Mouse (Mus musculus) gastrocnemius, postnatal 36 days (tissue): ENCODE results near the gene Stx12. TPM values are rescaled to one million over a fixed set of nuclear protein-coding genes. Genes with fewer than 3 reads are reported as not detected.

Source experiments
- DNase-seq, 2 experiments: peaks; one replicate each; pipeline ENCODE4 v3.0.0; 2022
- intact Hi-C: fragments of 180-260 bp; cut with DNase I; formaldehyde crosslinking; loops from one replicate; pipeline ENCODE4 v1.15.1; 2025
- total RNA-seq, 2 experiments: library from RNA; stranded (reverse); gene quantifications; 2 replicates each; pipeline ENCODE4 v1.2.3; 2021

The Stx12 gene
- total RNA-seq, 2 experiments from 2014 or later: 21.8 to 22.3 TPM

GRCm38 (mm10) chr4:132804331-132804730, 80.0 kb downstream of the Stx12 start:
- intact Hi-C loops: no loop called here
- DNase-seq: no peak

DNA sequence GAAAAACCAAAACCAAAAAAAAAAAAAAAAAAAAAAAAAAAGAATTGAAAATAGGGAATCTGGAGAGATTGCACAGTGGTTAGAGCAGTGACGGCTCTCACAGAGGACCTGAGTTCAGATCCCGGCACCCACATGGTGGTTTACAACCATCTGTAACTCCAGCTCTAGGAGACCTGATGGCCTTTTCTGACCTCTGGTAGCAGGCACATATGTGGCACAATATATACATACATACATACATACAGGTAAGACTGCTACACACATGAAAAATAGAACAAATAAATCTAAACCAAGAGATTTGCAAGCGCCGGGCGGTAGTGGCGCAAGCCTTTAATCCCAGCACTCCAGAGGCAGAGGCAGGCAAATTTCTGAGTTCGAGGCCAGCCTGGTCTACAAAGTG, 80.4 kb downstream of the Stx12 start:
- no peak for DNase-seq
- intact Hi-C loops: no loop called here

Other genes with a start within 250 kb of the Stx12 start
- gene Eya3, start 245.5 kb downstream of the Stx12 start, total RNA-seq: 10 to 100 TPM; 10.4 to 12.7 TPM
- under 1 TPM; 0.51 to 0.74 TPM for gene Xkr8, start 152.0 kb downstream of the Stx12 start, total RNA-seq
- gene Smpdl3b, start 127.3 kb downstream of the Stx12 start, total RNA-seq: under 1 TPM; 0.42 to 0.74 TPM
- 10 to 100 TPM; 13.8 to 14.7 TPM for gene Rpa2, start 116.2 kb downstream of the Stx12 start, total RNA-seq
- under 1 TPM; 0.72 to 0.87 TPM for gene Themis2, start 88.1 kb downstream of the Stx12 start, total RNA-seq
- gene Ppp1r8, start 41.3 kb downstream of the Stx12 start, total RNA-seq: 10 to 100 TPM; 11.2 to 12.5 TPM
- gene Fam76a, start 38.0 kb upstream of the Stx12 start, total RNA-seq: 10 to 100 TPM; 22.0 to 29.5 TPM
- under 1 TPM in 1 of 2 experiments, not detected in 1; 0.10 TPM for gene Fgr, start 89.6 kb upstream of the Stx12 start, total RNA-seq
- gene Ahdc1, start 126.8 kb upstream of the Stx12 start, total RNA-seq: 10 to 100 TPM; 27.4 to 31.7 TPM
- 10 to 100 TPM; 31.1 to 31.8 TPM for gene Wasf2, start 246.0 kb upstream of the Stx12 start, total RNA-seq